Mouse (Mus musculus) c-Kit-positive CD71-positive TER-119-negative erythroid progenitor cells, embryonic 14.5 days (primary cell): ENCODE data around the gene Mmaa.

Experiments
- DNase-seq: peaks from one replicate; pipeline ENCODE4 v3.0.0-alpha.2; 2013; ENCODE audit warnings: low read depth

Gene Mmaa

GRCm38 (mm10) chr8:79288250-79288649 lies 6.5 kb downstream of the Mmaa start:
- no peak for DNase-seq

DNA sequence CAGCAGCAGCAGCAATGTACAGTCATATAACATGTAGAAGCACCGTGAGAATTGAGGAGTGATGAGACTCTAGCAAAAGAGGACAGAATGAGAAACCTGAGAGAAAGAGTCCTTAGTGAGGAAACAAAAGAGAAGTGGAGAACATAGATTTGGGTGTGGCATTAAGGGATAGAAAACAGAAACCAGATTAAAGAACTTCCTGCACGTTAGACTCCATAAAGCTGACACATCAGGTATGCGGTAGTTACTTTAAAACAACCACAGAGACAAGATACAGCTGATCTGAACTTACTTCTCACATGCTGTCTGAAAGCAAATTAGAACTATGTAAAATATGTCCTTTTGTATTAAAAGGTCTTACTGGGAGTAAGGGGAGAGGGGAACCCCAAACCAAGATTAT lies 8.3 kb downstream of the Mmaa start:
- no peak for DNase-seq

GRCm38 (mm10) chr8:79284626-79285025 lies 10.1 kb downstream of the Mmaa start:
- no peak for DNase-seq

- no peak for DNase-seq
Observed at GRCm38 (mm10) chr8:79281376-79281890, 13.3 kb downstream of the Mmaa start.

- DNase-seq: no peak
Observed at GRCm38 (mm10) chr8:79277264-79277870, 17.4 kb downstream of the Mmaa start.

DNA sequence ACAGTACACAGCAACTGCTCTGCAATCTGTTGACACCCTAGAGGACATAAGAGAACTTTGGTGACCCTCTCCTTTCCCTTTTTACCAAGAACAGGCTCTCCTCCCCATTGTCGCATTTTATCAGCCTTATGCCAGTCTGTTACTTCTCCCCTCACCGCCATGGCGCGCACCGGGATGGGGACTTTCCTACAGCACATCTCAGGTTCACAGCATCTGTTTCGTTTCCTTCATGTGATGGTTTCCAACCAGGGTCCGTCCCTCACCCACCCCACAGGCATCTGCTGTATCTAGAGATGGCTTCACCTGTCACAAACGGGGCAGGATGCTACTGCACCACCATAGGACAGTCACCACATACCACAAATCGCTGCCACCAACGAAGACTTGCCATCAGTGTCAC lies 19.8 kb downstream of the Mmaa start:
- no peak for DNase-seq

DNA sequence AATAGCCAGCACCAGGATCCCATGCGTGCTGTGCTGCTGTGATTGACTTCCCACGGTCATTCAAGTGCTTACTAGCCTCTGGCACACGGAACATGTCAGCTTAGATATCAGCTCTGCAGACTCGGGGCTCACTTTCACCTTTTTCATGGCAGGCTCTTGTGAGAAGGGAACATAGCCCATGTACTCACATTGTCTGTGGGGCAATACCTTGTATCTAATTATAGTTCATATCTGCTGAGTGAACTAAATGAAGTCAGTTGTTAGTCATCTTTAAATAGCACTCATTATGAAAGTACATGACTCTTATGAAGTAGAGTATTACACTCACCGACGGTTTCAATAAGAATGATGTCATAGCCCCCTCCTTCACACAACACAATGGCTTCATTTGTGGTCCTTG lies 21.0 kb downstream of the Mmaa start:
- no peak for DNase-seq

DNA sequence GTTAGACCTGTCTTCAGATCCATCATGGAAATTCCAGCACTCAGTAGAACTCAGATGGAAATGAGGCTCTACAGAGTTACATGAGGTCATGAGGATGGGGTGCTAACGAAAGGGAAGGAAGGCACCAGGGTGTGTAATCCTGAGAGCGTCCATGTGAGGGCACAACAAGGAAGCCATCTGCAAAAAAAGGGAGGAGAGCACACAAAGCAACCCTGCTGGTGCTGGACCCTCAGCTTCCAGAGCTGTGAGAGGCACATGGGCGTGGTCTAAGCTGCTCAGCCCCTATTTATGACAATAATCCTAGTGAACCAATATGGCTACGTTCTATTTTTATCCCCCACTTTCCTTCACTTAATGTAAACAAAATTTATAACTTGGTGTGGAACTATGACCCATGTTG lies 22.1 kb downstream of the Mmaa start:
- no peak for DNase-seq

GRCm38 (mm10) chr8:79268921-79269320 lies 25.8 kb downstream of the Mmaa start:
- no peak for DNase-seq

DNA sequence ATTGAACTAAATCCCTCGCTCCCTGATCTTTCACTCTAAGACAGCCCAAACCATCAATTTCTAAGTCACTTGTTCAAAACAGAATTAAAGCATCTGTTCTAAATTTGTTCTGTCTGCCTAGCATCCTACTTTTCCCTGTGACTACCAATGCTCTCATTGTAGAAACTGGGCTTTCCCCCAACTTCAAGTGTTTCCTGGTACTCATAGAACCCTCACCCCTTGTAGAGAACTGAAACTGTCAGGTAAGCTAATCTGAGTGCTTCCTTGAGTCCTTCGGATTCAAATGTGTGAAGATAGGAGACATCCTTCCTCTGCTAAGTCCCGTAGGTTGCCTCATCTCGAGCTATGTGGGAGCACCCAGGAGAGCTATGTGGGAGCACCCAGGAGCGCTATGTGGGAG lies 32.8 kb downstream of the Mmaa start:
- no peak for DNase-seq

DNA sequence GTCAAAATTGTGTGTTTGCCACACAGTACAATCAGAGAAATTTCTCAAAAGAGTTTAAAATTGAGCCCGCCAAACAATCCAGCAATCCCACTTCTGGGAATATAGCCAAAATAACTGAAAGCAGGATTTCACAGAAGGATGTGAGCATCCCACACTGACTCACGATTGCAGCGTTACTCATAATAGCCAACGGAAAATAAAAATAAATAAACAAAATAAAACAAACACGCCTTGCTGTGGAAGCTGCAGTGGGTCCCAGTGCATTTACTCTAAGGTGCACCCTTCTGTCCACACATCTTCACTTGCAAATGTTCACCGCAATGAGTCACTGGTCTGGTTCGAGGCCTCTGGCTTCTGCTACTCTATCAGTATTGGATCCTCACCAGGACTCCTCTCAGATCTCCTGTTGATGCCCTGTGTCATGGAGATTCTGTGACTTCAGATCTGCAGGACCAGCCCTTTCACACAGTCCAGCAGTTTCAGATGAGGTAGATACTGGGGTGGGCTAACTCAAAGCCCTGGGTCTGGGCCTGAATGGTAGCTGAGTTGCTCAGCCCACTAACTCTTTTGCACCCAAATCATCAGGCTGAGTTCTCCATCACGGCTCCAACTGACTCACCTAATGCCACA lies 38.5 kb downstream of the Mmaa start:
- DNase-seq: no peak

DNA sequence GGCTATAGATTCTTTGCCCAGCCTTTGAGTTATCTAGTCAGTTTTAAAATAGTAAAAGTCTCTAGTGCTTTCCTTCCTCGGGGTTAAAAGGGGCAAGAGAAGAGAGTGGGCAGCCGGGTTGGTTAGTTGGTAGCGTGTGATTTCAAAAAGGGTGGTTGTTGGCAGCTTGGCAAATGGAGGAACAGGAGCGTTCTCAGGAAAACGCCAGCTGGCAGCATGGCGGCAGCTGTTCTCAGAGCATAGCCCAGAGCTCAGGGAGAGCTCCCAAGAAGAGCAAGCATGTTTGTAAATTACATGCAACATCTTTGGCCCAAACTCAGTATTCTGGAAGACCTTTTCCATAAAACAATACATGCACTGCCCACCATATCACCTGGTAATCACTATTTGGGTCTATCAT lies 41.0 kb downstream of the Mmaa start:
- no peak for DNase-seq

DNA sequence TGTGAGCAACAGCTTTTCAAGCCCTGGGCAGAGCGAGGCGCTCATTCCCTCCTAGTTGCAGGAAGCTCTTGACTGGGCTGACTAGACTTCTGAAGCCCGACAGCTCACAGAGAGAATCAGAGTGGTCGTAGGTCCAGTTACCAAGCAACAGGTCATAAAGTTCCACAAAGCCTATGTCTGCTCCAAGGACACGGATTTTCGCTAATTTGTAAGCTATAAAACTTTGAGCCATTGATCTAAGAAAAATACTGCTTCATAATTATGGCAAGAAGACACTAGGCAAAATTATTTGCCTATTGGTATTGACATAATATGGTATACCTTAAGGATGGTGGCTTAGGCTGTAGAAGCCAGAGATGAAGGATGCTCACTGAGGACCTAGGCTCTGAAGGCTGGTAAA lies 46.3 kb downstream of the Mmaa start, which contains the start of gene 1700011L22Rik:
1700011L22Rik (minus strand) TSS at position 101 of the 400 bp plus-strand sequence.
- no peak for DNase-seq

DNA sequence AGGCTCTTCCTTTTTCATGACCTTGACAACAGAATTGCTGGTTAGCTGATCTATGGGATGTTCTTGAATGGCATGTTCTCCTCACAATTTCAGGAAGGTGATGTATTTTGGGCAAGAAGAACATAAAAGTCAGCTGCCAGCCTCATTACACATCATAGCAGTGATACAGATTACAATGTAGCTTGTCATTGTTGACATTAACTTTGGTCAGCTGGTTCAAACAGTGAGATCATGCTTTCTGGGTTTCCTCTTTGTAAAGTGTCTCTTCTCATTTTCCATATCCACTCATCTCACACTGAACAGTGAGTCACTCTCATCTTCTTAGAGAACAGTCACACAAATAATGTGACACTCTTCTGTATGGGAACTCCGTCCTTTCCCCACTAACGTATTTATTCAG lies 51.3 kb downstream of the Mmaa start:
- DNase-seq: no peak

DNA sequence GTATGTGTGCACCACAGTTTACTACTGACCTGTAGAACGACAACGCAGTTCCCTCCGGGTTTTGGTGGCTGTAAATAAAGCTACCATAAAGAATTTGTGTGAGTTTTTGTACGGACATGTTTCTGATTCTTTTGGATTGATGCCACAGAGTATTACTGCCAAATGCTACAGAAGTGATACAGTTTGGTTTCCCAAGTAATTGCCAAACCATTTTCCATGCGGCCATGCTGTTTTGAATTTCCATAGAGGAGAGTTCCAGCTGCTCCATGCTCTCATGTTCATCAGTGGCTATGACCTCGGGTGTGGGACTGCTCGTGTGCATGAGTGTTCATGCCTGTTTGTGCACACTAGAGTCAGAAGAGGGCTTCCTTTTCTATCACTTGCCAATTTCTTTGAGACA lies 54.7 kb downstream of the Mmaa start:
- DNase-seq: no peak

- no peak for DNase-seq
Observed at GRCm38 (mm10) chr8:79239320-79239719, 55.4 kb downstream of the Mmaa start.

DNA sequence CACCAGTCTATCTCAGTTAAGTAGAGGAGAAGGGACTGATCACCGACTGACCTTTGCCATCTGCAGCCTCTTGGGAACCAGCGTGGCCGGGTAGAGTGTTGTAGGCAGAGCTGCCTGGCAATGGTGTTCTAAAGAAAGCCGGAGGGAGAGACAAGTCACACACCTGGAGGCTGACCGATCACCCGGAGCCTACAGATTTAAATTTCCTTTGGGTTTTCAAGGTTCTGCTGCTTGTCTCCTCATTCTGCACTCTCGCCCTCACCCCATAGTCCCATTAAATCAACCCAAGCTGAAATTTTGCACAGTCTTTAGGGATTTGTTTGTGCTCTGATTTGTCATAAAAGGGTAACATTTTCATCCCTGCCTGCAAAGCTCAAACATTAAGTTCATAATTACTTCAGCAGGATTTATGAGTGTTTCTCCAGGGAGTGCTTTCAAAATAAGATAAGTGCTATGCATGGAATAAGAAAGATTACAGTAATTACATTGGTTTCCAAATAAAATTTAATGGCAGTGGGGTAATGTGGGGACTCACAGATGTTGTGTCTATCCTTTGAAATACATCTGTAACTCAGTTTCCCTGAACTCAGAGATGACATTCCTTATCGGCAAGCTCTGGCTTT lies 65.4 kb downstream of the Mmaa start:
- no peak for DNase-seq

DNA sequence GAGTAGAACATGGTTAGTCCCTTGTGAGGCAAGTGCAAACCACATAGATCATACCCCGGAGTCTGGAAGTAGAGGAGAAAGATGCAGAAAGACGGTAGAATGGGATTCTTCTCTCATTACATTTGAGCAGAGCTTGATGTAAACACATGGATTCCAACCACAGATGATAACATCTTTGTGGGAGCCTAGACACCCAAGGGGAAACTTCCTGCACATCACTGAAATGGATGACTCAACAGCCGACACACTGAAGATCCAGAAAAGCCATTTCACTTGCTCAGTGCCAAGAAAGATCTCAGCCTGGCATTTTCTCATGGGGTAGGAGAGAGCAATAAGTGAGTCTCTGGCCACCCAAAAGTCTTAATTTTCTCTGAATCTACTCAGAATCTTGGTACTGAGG lies 66.8 kb downstream of the Mmaa start:
- no peak for DNase-seq

GRCm38 (mm10) chr8:79227194-79227593 lies 67.5 kb downstream of the Mmaa start:
- no peak for DNase-seq

DNA sequence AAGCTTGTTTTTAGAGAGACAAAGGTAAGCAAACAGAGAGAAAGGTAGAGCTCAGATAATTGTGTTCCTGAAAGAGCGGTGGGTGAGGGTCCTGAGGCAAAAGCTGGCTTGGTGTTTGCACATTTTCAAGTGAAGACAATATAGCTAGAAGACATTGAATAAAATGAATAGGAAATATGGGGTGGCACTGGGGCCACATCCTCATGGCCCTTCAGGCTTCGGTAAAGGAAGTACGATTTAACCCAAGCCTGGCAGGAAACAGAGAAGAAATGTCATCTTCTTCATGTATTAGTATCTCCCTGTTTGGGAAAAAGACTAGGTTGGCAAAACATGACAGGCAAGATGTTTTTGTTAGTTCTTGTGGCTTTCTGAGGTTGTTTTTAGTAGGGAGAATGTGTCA lies 68.7 kb downstream of the Mmaa start:
- no peak for DNase-seq

GRCm38 (mm10) chr8:79225586-79225985 lies 69.2 kb downstream of the Mmaa start:
- no peak for DNase-seq

- no peak for DNase-seq
Observed at GRCm38 (mm10) chr8:79224363-79224762, 70.4 kb downstream of the Mmaa start.

GRCm38 (mm10) chr8:79222752-79223141 lies 72.0 kb downstream of the Mmaa start:
- DNase-seq: no peak
